Mouse (Mus musculus) ES-E14 (cell line): ENCODE results near the gene Rmi1. TPM values are rescaled to one million over a fixed set of nuclear protein-coding genes. Genes with fewer than 3 reads are reported as not detected.

ENCODE experiments used
- DNase-seq: peaks from one replicate; pipeline ENCODE4 v3.0.0-alpha.2; 2013; ENCODE audit warnings: low read depth, low spot score
- H3K27ac ChIP-seq: 2 replicates; pipeline ENCODE4 v1.5.1; 2012; ENCODE audit warnings: low read depth, mild to moderate bottlenecking, low read length, moderate library complexity, mixed read lengths; ENCODE audit not compliant: poor library complexity, insufficient read depth, severe bottlenecking
- H3K36me3 ChIP-seq: 2 replicates; pipeline ENCODE4 v1.6.1; 2012; ENCODE audit warnings: mild to moderate bottlenecking, low read length, moderate library complexity, mixed read lengths; ENCODE audit not compliant: control insufficient read depth, poor library complexity, insufficient read depth, severe bottlenecking
- H3K4me1 ChIP-seq, 2 experiments: fragments of 150-350 bp in 1 of 2; sonication (generic) in 1 of 2; 2 replicates each; pipeline ENCODE4 v1.6.1; 2012; ENCODE audit warnings: low read length in 2 of 2, mild to moderate bottlenecking in 1 of 2, mixed read lengths in 1 of 2; ENCODE audit not compliant: control insufficient read depth in 2 of 2, insufficient read depth in 2 of 2, poor library complexity in 1 of 2
- H3K4me3 ChIP-seq, 2 experiments: fragments of 150-350 bp in 1 of 2; sonication (generic) in 1 of 2; 2 replicates each; pipeline ENCODE4 v1.5.1; 2012; ENCODE audit warnings: low read length in 2 of 2, low read depth in 1 of 2, mild to moderate bottlenecking in 1 of 2, mixed read lengths in 1 of 2; ENCODE audit not compliant: insufficient read depth in 1 of 2, poor library complexity in 1 of 2, severe bottlenecking in 1 of 2
- H3K9ac ChIP-seq: 2 replicates; pipeline ENCODE4 v1.6.1; 2012; ENCODE audit warnings: low read depth, mild to moderate bottlenecking, low read length, mixed read lengths; ENCODE audit not compliant: poor library complexity, insufficient read depth, severe bottlenecking
- H3K9me3 ChIP-seq: fragments of 150-350 bp; sonication (generic); 2 replicates; pipeline ENCODE4 v1.6.1; 2012; ENCODE audit warnings: low read depth, mild to moderate bottlenecking, low read length; ENCODE audit not compliant: control insufficient read depth, insufficient read depth
- CHD2 ChIP-seq: IDR thresholded peaks from 2 replicates; pipeline ENCODE4 v1.6.1; 2014; ENCODE audit warnings: mild to moderate bottlenecking, low read depth, low read length, inconsistent platforms
- HCFC1 ChIP-seq: IDR thresholded peaks from 2 replicates; pipeline ENCODE4 v1.6.1; 2012; ENCODE audit warnings: low read length, inconsistent platforms, borderline replicate concordance; ENCODE audit not compliant: insufficient read depth
- MAFK ChIP-seq: IDR thresholded peaks from 2 replicates; pipeline ENCODE4 v1.6.1; 2014; ENCODE audit warnings: mild to moderate bottlenecking, low read depth, low read length, inconsistent platforms; ENCODE audit not compliant: insufficient read depth
- ZC3H11A ChIP-seq: IDR thresholded peaks from 2 replicates; pipeline ENCODE4 v1.6.1; 2012; ENCODE audit warnings: low read depth, mild to moderate bottlenecking, inconsistent platforms, low read length, borderline replicate concordance
- ZNF384 ChIP-seq: IDR thresholded peaks from 2 replicates; pipeline ENCODE4 v1.6.1; 2012; ENCODE audit warnings: low read depth, low read length, inconsistent platforms
- in situ Hi-C, 2 experiments: fragments of 600-800 bp; cut with MboI; formaldehyde crosslinking; loops; one replicate each; pipeline ENCODE4 v1.15.1; 2025; ENCODE audit warnings: low sequenced_read_pairs in 2 of 2, inconsistent platforms in 1 of 2; ENCODE audit not compliant: unreplicated experiment in 2 of 2
- total RNA-seq: library from RNA; depleted of rRNA; stranded (reverse); fragments of 300-350 nt; gene quantifications from 2 replicates; pipeline ENCODE4 v1.2.3, GENCODE M21; 2012

Rmi1 gene
- total RNA-seq, 1 experiment = 22.3 TPM

GRCm38 (mm10) chr13:58421026-58421425 is 19.0 kb downstream of the Rmi1 start:
- in situ Hi-C loops = no loop called here
- Histone ChIP-seq H3K27ac (no peak overlapping the region), H3K4me3 (no peak overlapping the region), H3K9ac (no peak overlapping the region), H3K4me1 (peaks cover 0 to 2% of the 10 kb centered on the region in 2 experiments; a peak in 1 of 4 replicates), H3K9me3 (no peaks in the 10 kb centered on the region), H3K36me3 (no peaks in the 10 kb centered on the region)
- TF ChIP-seq CHD2 = no peak
- no peak for TF ChIP-seq ZNF384
- no peak for TF ChIP-seq MAFK
- TF ChIP-seq ZC3H11A = no peak
- no peak for TF ChIP-seq HCFC1
- DNase-seq = no peak

DNA sequence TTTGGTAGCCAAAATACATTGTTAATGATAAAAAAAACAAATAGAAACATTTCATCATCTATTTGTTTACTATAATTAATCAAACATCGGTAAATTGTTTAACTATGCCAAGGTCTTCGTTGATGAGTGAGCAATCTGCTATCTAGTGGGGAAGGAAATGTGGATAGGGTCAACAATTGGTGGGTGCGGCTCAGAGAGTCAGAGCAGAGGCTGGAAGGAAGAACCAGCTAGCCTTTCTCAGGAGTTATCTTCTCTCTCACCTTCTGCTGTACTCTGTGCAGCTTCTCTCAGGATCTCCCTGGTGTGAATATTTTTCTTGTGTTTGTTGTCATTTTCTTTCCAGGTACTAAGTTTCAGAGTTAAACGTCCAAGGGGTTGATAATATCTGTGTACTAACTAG is 20.2 kb downstream of the Rmi1 start:
- Histone ChIP-seq H3K4me3 (no peak overlapping the region), H3K27ac (no peak overlapping the region), H3K4me1 (peaks cover 0 to 2% of the 10 kb centered on the region in 2 experiments; a peak in 1 of 4 replicates), H3K9ac (no peak overlapping the region), H3K9me3 (no peaks in the 10 kb centered on the region), H3K36me3 (no peaks in the 10 kb centered on the region)
- DNase-seq = no peak
- in situ Hi-C loops = no loop called here
- TF ChIP-seq ZNF384 (no peak), HCFC1 (no peak), ZC3H11A (no peak), MAFK (no peak), CHD2 (no peak)

DNA sequence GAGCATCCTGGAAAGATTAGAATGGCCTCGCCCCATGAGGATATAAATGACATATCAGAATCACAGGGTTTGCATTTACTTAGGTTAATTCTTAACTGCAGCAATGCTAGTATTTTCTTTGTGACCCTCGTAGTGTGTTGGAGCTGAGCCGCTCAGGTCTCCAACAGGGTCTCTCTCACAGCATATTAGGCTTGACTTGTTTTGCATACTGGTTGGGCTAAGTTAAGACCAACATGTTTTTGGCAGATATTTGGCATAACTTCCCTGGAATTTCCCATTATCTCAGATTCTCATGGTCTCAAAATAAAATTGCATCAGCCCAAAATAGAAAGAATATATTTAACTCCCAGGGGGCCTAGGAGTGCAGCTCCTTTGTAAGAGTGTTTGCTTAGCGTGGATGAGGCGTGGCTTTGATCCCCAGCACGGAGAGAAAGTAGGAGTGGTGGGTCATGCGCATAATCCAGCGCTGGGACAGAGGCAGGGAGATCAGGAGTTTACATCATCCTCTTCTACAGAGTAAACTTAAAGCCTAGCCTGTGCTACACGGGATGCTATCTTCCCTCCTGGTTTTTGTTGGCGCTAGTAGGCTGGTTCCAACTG is 21.1 kb downstream of the Rmi1 start:
- in situ Hi-C loops = no loop called here
- DNase-seq = no peak
- Histone ChIP-seq H3K9me3 (no peaks in the 10 kb centered on the region), H3K27ac (no peak overlapping the region), H3K4me1 (peaks cover 0 to 2% of the 10 kb centered on the region in 2 experiments; a peak in 1 of 4 replicates), H3K9ac (no peak overlapping the region), H3K4me3 (no peak overlapping the region), H3K36me3 (no peaks in the 10 kb centered on the region)
- TF ChIP-seq CHD2 (no peak), ZNF384 (no peak), MAFK (no peak), HCFC1 (no peak)

DNA sequence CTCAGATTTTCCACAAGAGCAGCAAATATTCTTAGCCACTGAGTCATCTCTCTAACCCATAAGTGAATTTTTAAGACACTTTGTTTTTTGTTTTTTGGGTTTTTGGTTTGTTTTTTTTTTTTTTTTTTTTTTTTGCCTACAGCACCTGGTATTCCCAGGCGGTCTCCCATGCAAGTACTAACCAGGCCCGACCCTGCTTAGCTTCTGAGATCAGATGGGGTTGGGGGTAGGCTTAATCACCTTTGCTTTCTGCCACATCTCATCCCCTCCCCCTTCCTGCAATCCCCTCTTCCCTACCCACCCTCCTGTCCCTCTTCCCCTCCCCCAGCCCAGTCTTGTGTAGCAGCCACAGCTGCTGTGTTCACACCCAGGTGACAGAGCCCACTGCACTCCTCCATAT is 37.7 kb downstream of the Rmi1 start:
- H3K27ac ChIP-seq = no peak overlapping the region
- DNase-seq = no peak
- H3K4me3 ChIP-seq = no peak overlapping the region
- H3K4me1 ChIP-seq = peaks cover 1 to 8% of the 10 kb centered on the region in 2 experiments; a peak in 1 of 4 replicates
- no peaks in the 10 kb centered on the region for H3K36me3 ChIP-seq
- in situ Hi-C loops = no loop called here
- no peak overlapping the region for H3K9ac ChIP-seq
- TF ChIP-seq ZC3H11A (no peak), ZNF384 (peak; percentile 95), MAFK (no peak), HCFC1 (no peak)
- H3K9me3 ChIP-seq = no peaks in the 10 kb centered on the region
